Mouse (Mus musculus) testis, adult 2 months (tissue): ENCODE results near the gene Fpr2. TPM values are rescaled to one million over a fixed set of nuclear protein-coding genes. Genes with fewer than 3 reads are reported as not detected.

Experiments used
- H3K27ac ChIP-seq: fragments of 200-500 bp; 2 replicates; pipeline ENCODE4 v1.5.1; 2012; ENCODE audit warnings: low read depth, low read length; ENCODE audit not compliant: control insufficient read depth, insufficient read depth
- H3K27me3 ChIP-seq: fragments of 200-500 bp; 2 replicates; pipeline ENCODE4 v1.6.1; 2012; ENCODE audit warnings: mild to moderate bottlenecking, low read length, moderate library complexity; ENCODE audit not compliant: control insufficient read depth, insufficient read depth
- H3K36me3 ChIP-seq: fragments of 200-500 bp; 2 replicates; pipeline ENCODE4 v1.6.1; 2012; ENCODE audit warnings: mild to moderate bottlenecking, low read length; ENCODE audit not compliant: control insufficient read depth, insufficient read depth
- H3K4me1 ChIP-seq: fragments of 200-500 bp; 2 replicates; pipeline ENCODE4 v1.6.1; 2012; ENCODE audit warnings: low read length; ENCODE audit not compliant: control insufficient read depth, insufficient read depth
- H3K4me3 ChIP-seq: fragments of 200-500 bp; 2 replicates; pipeline ENCODE4 v1.5.1; 2012; ENCODE audit warnings: low read depth, mild to moderate bottlenecking, low read length, moderate library complexity, mixed read lengths; ENCODE audit not compliant: control insufficient read depth
- CTCF ChIP-seq: fragments of 200-500 bp; IDR thresholded peaks from 2 replicates; pipeline ENCODE4 v1.5.1; 2012; ENCODE audit warnings: low read depth, mild to moderate bottlenecking, inconsistent platforms, low read length, moderate library complexity; ENCODE audit not compliant: control insufficient read depth, insufficient read depth, insufficient replicate concordance
- POLR2A ChIP-seq: fragments of 200-500 bp; IDR thresholded peaks from 2 replicates; pipeline ENCODE4 v1.6.1; 2012; ENCODE audit warnings: low read depth, mild to moderate bottlenecking, inconsistent platforms, low read length, moderate library complexity; ENCODE audit not compliant: control insufficient read depth
- polyA plus RNA-seq: library from polyadenylated mRNA; depleted of rRNA; stranded (reverse); fragments of >200 nt; gene quantifications from 2 replicates; pipeline ENCODE4 v1.2.3, GENCODE M21; 2012

The Fpr2 gene
- polyA plus RNA-seq, 1 experiment: not detected

- Histone ChIP-seq H3K36me3 (no peaks in the 10 kb centered on the region), H3K27ac (no peak overlapping the region), H3K4me1 (peaks cover 5% of the 10 kb centered on the region), H3K4me3 (no peak overlapping the region), H3K27me3 (no peaks in the 10 kb centered on the region)
- no peak for TF ChIP-seq POLR2A
- TF ChIP-seq CTCF: no peak
These were observed 38.6 kb upstream of the Fpr2 start for GRCm38 (mm10) chr17:17848988-17849387.

- Histone ChIP-seq H3K36me3 (no peaks in the 10 kb centered on the region), H3K4me3 (peak overlapping the region; percentile 28; the same call in 1 of the 2 replicates), H3K27ac (no peak overlapping the region), H3K27me3 (no peaks in the 10 kb centered on the region), H3K4me1 (peaks cover 5% of the 10 kb centered on the region)
- TF ChIP-seq CTCF: no peak
- no peak for TF ChIP-seq POLR2A
These were observed 37.5 kb upstream of the Fpr2 start for GRCm38 (mm10) chr17:17849906-17850712.

- Histone ChIP-seq H3K27ac (no peak within 1 kb of the TSS), H3K27me3 (no peaks in the 10 kb centered on the region), H3K36me3 (no peaks in the 10 kb centered on the region), H3K4me3 (no peak within 1 kb of the TSS), H3K4me1 (peaks cover 2% of the 10 kb centered on the region; the same call in 1 of the 2 replicates)
- no peak for TF ChIP-seq POLR2A
- no peak for TF ChIP-seq CTCF
These were observed 32.4 kb upstream of the Fpr2 start, which contains the start of gene Has1 for GRCm38 (mm10) chr17:17855064-17855838. Gene Has1, minus strand, starts transcription at chr17:17855205.

- H3K4me1 ChIP-seq: no peaks in the 10 kb centered on the region
- H3K27me3 ChIP-seq: no peaks in the 10 kb centered on the region
- no peak for TF ChIP-seq POLR2A
- no peak for TF ChIP-seq CTCF
- H3K27ac ChIP-seq: no peak overlapping the region
- no peaks in the 10 kb centered on the region for H3K36me3 ChIP-seq
- H3K4me3 ChIP-seq: no peak overlapping the region
These were observed 31.0 kb upstream of the Fpr2 start for GRCm38 (mm10) chr17:17856612-17857011.

- H3K4me1 ChIP-seq: no peaks in the 10 kb centered on the region
- no peak overlapping the region for H3K4me3 ChIP-seq
- TF ChIP-seq CTCF (no peak), POLR2A (no peak)
- H3K27me3 ChIP-seq: no peaks in the 10 kb centered on the region
- no peaks in the 10 kb centered on the region for H3K36me3 ChIP-seq
- H3K27ac ChIP-seq: no peak overlapping the region
These were observed 30.2 kb upstream of the Fpr2 start for GRCm38 (mm10) chr17:17857446-17857845.

GRCm38 (mm10) chr17:17860110-17860509 is 27.5 kb upstream of the Fpr2 start:
- Histone ChIP-seq H3K36me3 (no peaks in the 10 kb centered on the region), H3K27ac (no peak overlapping the region), H3K4me3 (no peak overlapping the region), H3K27me3 (no peaks in the 10 kb centered on the region), H3K4me1 (no peaks in the 10 kb centered on the region)
- TF ChIP-seq POLR2A (no peak), CTCF (no peak)

- Histone ChIP-seq H3K36me3 (no peaks in the 10 kb centered on the region), H3K4me3 (no peak overlapping the region), H3K27me3 (no peaks in the 10 kb centered on the region), H3K27ac (no peak overlapping the region), H3K4me1 (no peaks in the 10 kb centered on the region)
- TF ChIP-seq CTCF (no peak), POLR2A (no peak)
These were observed 25.3 kb upstream of the Fpr2 start for GRCm38 (mm10) chr17:17862360-17862759.
